Mouse (Mus musculus) ovary, postnatal 36 days (tissue): ENCODE data around the gene Nme7.

Source experiments
- DNase-seq: peaks from one replicate; pipeline ENCODE4 v3.0.0; 2022; ENCODE audit warnings: low spot score, mixed read lengths

Gene Nme7

DNA sequence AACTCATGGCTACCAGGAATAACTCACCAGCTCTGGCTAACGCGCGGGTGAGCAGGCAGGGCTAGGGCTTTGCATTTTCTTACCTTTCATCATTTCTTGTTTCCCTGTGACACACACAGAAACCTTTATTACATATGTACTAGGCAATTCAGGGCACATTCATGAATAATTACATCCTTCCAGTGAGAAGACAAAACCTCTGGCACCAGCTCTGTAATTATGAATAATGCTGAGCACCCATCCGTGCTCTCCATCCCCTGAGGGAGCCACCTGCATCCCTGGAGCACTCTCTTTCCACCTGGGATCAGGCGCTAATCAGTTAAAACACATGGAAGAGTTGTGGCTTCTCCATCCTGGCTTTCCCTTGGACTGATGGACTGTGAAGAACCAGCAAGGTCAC is at the start of gene Nme7:
Nme7 (plus strand) TSS at position 301 of the 400 bp plus-strand sequence.
- DNase-seq = no peak

GRCm38 (mm10) chr1:164254836-164255235 is 49.1 kb upstream of the Nme7 start:
- DNase-seq = no peak

DNA sequence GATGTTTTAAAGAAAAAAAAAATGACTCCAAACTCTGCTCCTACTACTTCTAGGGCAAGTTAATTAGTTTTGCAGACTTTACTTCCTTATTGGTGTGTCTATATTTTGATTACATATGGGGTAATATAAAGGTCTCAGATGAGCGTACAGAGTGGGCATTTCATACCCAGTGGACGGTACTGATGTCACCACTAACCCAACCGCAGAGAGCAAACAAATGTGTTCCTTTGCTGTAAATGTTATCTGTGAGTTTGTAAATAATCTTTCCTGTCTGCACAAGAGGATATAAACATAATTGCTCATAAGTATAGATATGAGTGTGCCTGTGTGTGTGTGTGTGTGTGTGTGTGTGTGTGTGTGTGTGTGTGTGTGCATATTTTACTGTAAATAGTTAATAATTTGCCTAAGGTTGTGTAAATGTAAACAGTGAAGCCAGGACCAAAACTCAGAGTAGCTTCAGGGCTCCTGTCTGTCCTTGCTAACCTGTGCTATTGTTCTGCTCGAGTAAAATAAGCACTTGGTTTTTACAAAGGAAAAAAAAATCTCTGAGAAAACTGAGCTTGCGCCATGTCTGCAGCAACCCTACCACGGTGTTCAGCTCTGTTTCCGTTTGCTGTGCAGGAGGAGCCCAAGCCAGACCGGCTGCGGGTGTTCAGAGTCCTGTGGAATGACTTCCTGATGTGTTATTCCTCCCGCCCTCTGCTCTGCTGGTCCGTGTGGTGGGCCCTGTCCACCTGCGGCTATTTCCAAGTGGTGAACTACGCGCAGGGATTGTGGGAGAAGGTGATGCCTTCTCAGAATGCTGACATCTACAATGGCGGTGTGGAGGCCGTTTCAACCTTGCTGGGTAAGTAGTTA is 43.5 kb upstream of the Nme7 start:
- DNase-seq = no peak

DNA sequence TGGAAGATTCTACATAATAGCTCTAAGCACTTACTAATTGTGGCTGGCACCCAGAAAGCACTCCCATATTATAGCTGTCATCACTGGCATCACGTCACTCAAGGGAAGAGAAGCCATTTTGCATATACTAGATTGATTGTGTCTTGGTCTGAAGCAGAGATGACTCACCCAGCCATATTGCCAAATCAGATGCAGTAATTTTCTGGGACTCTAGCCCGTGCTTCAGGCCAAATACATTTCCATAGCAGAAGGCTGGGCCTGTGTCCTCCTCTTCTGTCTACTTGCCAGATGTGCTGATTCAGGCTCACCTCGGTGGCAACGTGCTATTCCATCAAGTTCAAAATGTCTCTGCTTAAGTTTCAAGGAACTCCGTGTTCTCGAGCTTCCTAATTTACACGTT is 42.4 kb upstream of the Nme7 start:
- no peak for DNase-seq

- DNase-seq = no peak
These were observed 33.0 kb upstream of the Nme7 start for GRCm38 (mm10) chr1:164270941-164271340.

DNA sequence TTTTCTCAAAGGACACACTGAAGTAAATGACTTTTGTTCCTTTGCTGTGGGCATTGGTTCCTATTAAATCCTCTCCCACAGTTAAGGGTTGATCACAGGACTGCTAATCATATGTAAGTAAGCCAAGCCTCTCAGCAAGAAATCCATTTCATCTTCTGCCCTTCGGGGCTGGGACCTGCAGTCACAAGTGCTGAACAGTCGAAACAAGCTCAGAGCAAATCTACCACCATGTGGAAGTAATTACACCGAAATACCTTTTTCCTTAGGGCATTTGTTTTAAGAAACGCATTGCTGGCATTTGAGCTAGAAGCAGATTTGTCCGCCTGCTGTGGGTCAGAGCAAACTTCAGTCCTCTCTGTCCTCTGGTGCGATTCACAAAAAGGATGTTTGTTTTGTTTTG is 30.3 kb upstream of the Nme7 start:
- DNase-seq = no peak

DNA sequence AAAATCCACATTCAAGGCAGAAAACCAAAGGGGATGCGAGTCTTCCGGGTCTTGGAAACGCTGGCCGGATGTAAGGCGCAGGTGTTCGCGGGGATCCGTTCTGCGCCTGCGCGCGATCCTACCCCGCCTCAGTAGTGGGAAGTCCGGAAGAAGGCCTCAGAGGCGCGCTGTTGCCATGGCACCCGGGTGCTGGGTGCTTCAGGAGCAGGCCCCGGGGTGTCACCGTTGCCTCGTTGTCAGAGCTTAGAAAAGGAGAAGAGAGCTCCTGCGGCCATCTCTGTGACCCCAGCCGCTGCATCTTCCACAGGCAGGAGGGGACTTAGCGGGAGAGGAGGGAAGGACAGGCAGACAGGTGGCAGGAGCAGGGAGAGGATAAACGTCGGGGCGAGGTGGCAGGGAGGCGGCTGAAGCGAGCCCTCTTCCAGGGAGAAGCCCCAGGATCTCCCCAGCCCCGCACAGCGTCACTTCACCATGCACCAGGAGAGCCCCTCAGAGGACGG is 28.4 kb upstream of the Nme7 start, which contains the start of gene Ccdc181:
Ccdc181 (plus strand) TSS at position 131 of the 500 bp plus-strand sequence.
- peak; percentile 95 for DNase-seq

DNA sequence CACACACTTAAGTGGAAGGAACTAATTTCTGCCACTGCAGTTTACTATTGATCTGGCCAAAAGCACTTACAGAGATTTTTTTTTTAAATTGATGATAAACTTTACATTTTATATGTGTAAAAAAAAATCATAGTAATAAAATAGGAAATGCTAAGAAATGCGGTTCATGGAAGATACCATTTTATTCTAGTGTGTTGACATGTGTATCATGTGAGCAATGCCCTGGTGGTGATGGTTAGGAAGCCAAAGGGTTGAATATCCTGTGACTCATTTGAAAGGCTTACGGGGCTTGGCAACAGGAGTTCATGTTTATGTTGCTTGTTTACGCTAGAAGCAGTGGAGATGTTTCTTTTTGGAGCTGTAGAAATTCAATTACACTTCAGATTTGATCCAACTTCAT is 27.4 kb upstream of the Nme7 start:
- DNase-seq = no peak

GRCm38 (mm10) chr1:164279332-164279731 is 24.6 kb upstream of the Nme7 start:
- DNase-seq = no peak

- no peak for DNase-seq
These were observed 19.9 kb upstream of the Nme7 start for GRCm38 (mm10) chr1:164284007-164284406.

- DNase-seq = no peak
These were observed 16.5 kb upstream of the Nme7 start for GRCm38 (mm10) chr1:164287406-164287805.

DNA sequence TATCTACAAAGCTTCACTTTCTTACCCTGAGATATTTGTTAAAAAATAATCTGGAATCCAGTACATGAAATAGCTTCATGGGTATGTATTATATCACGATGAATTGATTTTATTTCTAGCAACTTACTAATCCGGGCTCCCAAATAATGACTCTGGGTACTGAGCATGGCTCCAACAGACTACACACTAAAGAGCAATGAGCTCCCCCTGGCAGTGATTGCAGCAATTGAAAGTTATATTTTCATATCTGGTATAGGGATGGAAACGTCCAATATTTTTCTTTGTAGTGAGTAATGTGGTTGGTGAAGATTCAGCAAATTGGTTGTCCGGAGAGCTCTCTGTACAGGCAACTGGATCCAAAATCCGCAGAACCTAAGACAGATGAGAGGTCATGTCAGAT is 11.9 kb upstream of the Nme7 start:
- DNase-seq = no peak

DNA sequence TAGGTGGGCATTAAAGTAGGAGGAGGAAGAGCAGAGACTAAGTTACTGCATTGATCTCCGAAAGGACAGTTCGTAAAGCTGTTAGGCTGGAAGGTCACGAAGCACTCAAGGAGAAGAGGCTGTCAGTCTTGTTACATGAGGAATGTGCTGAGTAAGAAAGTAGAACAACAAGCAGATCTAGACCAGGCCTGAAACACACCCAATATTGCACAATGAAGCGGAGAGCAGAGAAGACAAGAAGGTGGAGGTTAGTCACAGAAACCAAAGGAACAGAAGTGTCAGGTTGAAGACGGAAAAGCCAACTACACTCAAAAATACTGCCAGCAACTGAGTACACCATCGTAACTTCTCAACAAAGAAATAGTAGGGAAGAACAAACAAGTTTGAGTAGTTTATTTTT is 9.8 kb upstream of the Nme7 start:
- DNase-seq = no peak

- DNase-seq = no peak
These were observed 7.4 kb upstream of the Nme7 start for GRCm38 (mm10) chr1:164296473-164296872.

DNA sequence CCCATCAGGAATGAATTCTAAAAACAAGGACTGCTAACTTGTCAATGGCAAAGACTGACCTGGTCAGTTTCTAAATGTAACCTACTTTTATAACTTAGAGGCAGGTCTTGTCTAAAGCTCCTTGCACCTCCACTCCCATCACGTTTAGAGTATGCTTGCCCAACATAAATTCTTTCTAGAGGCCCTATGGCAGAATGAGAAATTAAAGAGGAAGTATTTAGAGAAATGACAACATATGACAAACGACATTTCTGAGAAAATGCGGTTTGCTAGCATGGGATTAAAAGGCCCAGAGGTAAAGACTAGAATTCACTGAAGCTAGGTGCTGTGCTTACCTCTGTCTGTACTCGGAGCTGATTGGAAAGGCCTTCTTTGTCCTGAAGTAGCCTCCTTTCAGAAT is 2.0 kb upstream of the Nme7 start:
- DNase-seq = no peak

- DNase-seq = peak; percentile 94
These were observed 3.3 kb downstream of the Nme7 start, which contains the start of gene Blzf1 for GRCm38 (mm10) chr1:164307124-164307751. TSS of gene Blzf1 (minus strand) at chr1:164307489.

- no peak for DNase-seq
These were observed 4.0 kb downstream of the Nme7 start for GRCm38 (mm10) chr1:164307922-164308321.

- no peak for DNase-seq
These were observed 10.2 kb downstream of the Nme7 start for GRCm38 (mm10) chr1:164314085-164314484.

DNA sequence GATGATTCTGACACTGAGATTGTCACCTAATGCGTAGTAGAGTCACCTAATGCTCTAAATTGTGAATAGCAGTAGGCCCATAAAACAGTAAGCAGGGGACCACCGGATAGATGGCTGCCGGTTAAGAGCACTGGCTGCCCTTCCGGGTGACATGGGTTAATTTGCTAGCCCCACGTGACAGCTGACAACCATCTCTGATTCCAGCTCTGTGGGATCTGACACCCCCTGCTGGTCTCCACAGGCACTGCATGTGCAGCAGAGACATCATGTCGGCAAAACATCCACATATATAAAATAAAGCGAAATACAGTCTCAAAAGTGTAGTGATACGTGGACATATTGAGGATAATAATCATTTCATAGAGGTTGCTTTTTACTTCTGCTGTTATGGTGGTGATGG is 11.3 kb downstream of the Nme7 start:
- peak; percentile 19 for DNase-seq

- peak; percentile 46 for DNase-seq
These were observed 12.8 kb downstream of the Nme7 start for GRCm38 (mm10) chr1:164316697-164317096.

DNA sequence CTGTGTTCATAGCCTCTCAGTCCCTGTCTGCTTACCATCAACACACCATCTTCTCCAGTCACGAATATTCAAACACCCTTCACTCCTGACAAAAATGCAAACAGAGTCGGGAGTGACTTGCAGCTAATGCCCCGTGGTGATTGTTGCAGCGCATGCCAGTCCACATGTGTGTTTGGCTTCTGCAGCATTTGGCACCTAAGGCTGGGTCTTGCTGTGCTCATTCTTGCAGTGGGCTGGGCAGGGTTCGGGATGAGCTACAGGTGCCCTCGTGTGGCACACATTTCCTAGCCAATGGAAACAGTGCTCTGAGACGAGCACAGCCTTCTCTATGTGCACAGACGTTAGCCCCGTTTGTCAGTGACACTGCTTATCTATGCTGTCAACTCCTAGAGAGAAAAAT is 13.3 kb downstream of the Nme7 start:
- no peak for DNase-seq

- DNase-seq = no peak
These were observed 14.6 kb downstream of the Nme7 start for GRCm38 (mm10) chr1:164318474-164318873.

DNA sequence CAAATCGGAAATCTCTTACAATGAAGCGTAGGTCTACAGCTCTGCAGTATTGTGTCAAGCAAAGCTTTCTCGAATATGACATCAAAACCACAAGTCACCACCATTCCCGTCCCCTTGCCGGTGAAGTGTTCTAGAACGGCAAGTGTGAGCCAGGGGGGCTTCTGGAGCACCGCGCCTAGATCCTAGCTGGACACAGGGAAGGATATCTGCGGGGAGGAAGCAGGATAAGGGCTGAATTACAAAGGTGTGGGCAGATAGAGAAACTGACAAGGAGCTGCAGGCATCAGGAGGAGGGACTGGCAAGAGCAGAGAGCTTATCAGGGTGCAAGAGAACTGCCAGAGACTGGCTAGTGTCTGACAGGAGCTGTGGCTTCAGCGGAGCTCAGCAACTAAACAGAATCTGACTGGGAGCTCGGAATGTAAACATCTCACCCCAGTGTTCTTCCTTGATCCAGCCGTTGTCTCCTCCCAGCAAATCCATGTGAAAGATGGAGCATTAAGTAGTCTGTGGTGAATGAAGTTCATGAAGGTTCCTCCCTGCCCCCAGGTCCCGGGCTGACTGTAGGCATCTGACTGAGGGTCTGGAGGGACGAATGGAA is 15.7 kb downstream of the Nme7 start:
- no peak for DNase-seq
